Mouse (Mus musculus) ES-E14 (cell line): Measurements from ENCODE around the gene Ccdc88b. TPM values are rescaled to one million over a fixed set of nuclear protein-coding genes. Genes with fewer than 3 reads are reported as not detected.

Experiments used
- DNase-seq: peaks from one replicate; pipeline ENCODE4 v3.0.0-alpha.2; 2013; ENCODE audit warnings: low read depth, low spot score
- H3K27ac ChIP-seq: 2 replicates; pipeline ENCODE4 v1.5.1; 2012; ENCODE audit warnings: low read depth, mild to moderate bottlenecking, low read length, moderate library complexity, mixed read lengths; ENCODE audit not compliant: poor library complexity, insufficient read depth, severe bottlenecking
- H3K36me3 ChIP-seq: 2 replicates; pipeline ENCODE4 v1.6.1; 2012; ENCODE audit warnings: mild to moderate bottlenecking, low read length, moderate library complexity, mixed read lengths; ENCODE audit not compliant: control insufficient read depth, poor library complexity, insufficient read depth, severe bottlenecking
- H3K4me1 ChIP-seq, 2 experiments: fragments of 150-350 bp in 1 of 2; sonication (generic) in 1 of 2; 2 replicates each; pipeline ENCODE4 v1.6.1; 2012; ENCODE audit warnings: low read length in 2 of 2, mild to moderate bottlenecking in 1 of 2, mixed read lengths in 1 of 2; ENCODE audit not compliant: control insufficient read depth in 2 of 2, insufficient read depth in 2 of 2, poor library complexity in 1 of 2
- H3K4me3 ChIP-seq, 2 experiments: fragments of 150-350 bp in 1 of 2; sonication (generic) in 1 of 2; 2 replicates each; pipeline ENCODE4 v1.5.1; 2012; ENCODE audit warnings: low read length in 2 of 2, low read depth in 1 of 2, mild to moderate bottlenecking in 1 of 2, mixed read lengths in 1 of 2; ENCODE audit not compliant: insufficient read depth in 1 of 2, poor library complexity in 1 of 2, severe bottlenecking in 1 of 2
- H3K9ac ChIP-seq: 2 replicates; pipeline ENCODE4 v1.6.1; 2012; ENCODE audit warnings: low read depth, mild to moderate bottlenecking, low read length, mixed read lengths; ENCODE audit not compliant: poor library complexity, insufficient read depth, severe bottlenecking
- H3K9me3 ChIP-seq: fragments of 150-350 bp; sonication (generic); 2 replicates; pipeline ENCODE4 v1.6.1; 2012; ENCODE audit warnings: low read depth, mild to moderate bottlenecking, low read length; ENCODE audit not compliant: control insufficient read depth, insufficient read depth
- CHD2 ChIP-seq: IDR thresholded peaks from 2 replicates; pipeline ENCODE4 v1.6.1; 2014; ENCODE audit warnings: mild to moderate bottlenecking, low read depth, low read length, inconsistent platforms
- HCFC1 ChIP-seq: IDR thresholded peaks from 2 replicates; pipeline ENCODE4 v1.6.1; 2012; ENCODE audit warnings: low read length, inconsistent platforms, borderline replicate concordance; ENCODE audit not compliant: insufficient read depth
- MAFK ChIP-seq: IDR thresholded peaks from 2 replicates; pipeline ENCODE4 v1.6.1; 2014; ENCODE audit warnings: mild to moderate bottlenecking, low read depth, low read length, inconsistent platforms; ENCODE audit not compliant: insufficient read depth
- ZC3H11A ChIP-seq: IDR thresholded peaks from 2 replicates; pipeline ENCODE4 v1.6.1; 2012; ENCODE audit warnings: low read depth, mild to moderate bottlenecking, inconsistent platforms, low read length, borderline replicate concordance
- ZNF384 ChIP-seq: IDR thresholded peaks from 2 replicates; pipeline ENCODE4 v1.6.1; 2012; ENCODE audit warnings: low read depth, low read length, inconsistent platforms
- in situ Hi-C, 2 experiments: fragments of 600-800 bp; cut with MboI; formaldehyde crosslinking; loops; one replicate each; pipeline ENCODE4 v1.15.1; 2025; ENCODE audit warnings: low sequenced_read_pairs in 2 of 2, inconsistent platforms in 1 of 2; ENCODE audit not compliant: unreplicated experiment in 2 of 2
- total RNA-seq: library from RNA; depleted of rRNA; stranded (reverse); fragments of 300-350 nt; gene quantifications from 2 replicates; pipeline ENCODE4 v1.2.3, GENCODE M21; 2012

Gene Ccdc88b
- total RNA-seq, 1 experiment, result 2.7 TPM

- DNase-seq, result no peak
Measured at GRCm38 (mm10) chr19:6852393-6853305, 5.4 kb downstream of the Ccdc88b start.

GRCm38 (mm10) chr19:6851497-6851896 is 6.5 kb downstream of the Ccdc88b start:
- no peaks in the 10 kb centered on the region for H3K36me3 ChIP-seq
- no peak overlapping the region for H3K27ac ChIP-seq
- no peak overlapping the region for H3K9ac ChIP-seq
- no peak overlapping the region for H3K4me3 ChIP-seq
- TF ChIP-seq ZNF384 (no peak), CHD2 (no peak), HCFC1 (peak; percentile 80)
- no peaks in the 10 kb centered on the region for H3K9me3 ChIP-seq
- no peak for DNase-seq
- peaks cover 6 to 9% of the 10 kb centered on the region in 2 experiments; a peak in 3 of 4 replicates for H3K4me1 ChIP-seq
- in situ Hi-C loops, result no loop called here

More at GRCm38 (mm10) chr19:6852393-6853305, 5.4 kb downstream of the Ccdc88b start:
- Histone ChIP-seq H3K4me1 (peaks cover 6 to 9% of the 10 kb centered on the region in 2 experiments; a peak in 3 of 4 replicates), H3K27ac (no peak overlapping the region), H3K9me3 (no peaks in the 10 kb centered on the region), H3K36me3 (no peaks in the 10 kb centered on the region), H3K4me3 (no peak overlapping the region), H3K9ac (no peak overlapping the region)
- in situ Hi-C loops, result no loop called here
- TF ChIP-seq MAFK (no peak), HCFC1 (no peak), ZC3H11A (no peak), ZNF384 (no peak), CHD2 (no peak)

- H3K9ac ChIP-seq, result no peak overlapping the region
- no peak overlapping the region for H3K27ac ChIP-seq
- H3K9me3 ChIP-seq, result no peaks in the 10 kb centered on the region
- H3K4me3 ChIP-seq, result no peak overlapping the region
- no peaks in the 10 kb centered on the region for H3K36me3 ChIP-seq
- TF ChIP-seq HCFC1 (no peak), ZNF384 (no peak), CHD2 (no peak), MAFK (no peak), ZC3H11A (no peak)
- in situ Hi-C loops, result no loop called here
- 0 out of 4 replicates have a peak, but pooled peaks cover 0 to 1% of the 10 kb centered on the region in 2 experiments for H3K4me1 ChIP-seq
- no peak for DNase-seq
Measured at GRCm38 (mm10) chr19:6849506-6850068, 8.4 kb downstream of the Ccdc88b start.

GRCm38 (mm10) chr19:6847841-6848517 is 10.0 kb downstream of the Ccdc88b start:
- in situ Hi-C loops, result no loop called here

More at GRCm38 (mm10) chr19:6847841-6848517, 10.0 kb downstream of the Ccdc88b start:
- no peak for TF ChIP-seq CHD2
- TF ChIP-seq ZC3H11A, result no peak
- TF ChIP-seq ZNF384, result no peak
- no peak for TF ChIP-seq HCFC1
- no peak for TF ChIP-seq MAFK
- H3K9ac ChIP-seq, result no peak overlapping the region
- peak overlapping the region in 1 of 2 experiments; percentile 3; a peak in 2 of 4 replicates for H3K4me3 ChIP-seq
- no peaks in the 10 kb centered on the region for H3K9me3 ChIP-seq
- H3K27ac ChIP-seq, result no peak overlapping the region
- no peak for DNase-seq
- H3K36me3 ChIP-seq, result no peaks in the 10 kb centered on the region
- H3K4me1 ChIP-seq, result 0 out of 4 replicates have a peak, but pooled peaks cover 0 to 1% of the 10 kb centered on the region in 2 experiments
